Mouse (Mus musculus): ENCODE results near the gene Ino80.
A peak's percentile ranks its signal among the peaks of the same experiment; 100 is the strongest.

The Ino80 gene

DNA sequence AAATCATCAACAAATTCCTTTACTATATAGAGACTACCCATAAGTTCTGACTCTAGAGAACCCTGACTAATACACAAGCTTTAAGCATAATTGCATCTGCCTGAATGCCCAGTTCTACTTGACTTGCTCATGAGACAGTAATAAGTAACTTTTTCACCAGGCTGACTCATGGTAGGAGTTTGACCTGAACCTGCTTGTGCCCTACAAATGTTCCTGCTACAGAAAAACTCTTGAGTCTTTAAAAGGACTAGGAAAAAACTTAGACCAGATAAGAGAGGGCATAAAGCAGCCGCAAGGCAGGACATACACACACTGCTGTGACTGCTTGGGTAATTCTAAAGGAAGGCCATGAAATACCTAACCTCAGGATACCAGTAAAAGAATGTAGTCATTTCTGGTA is 4.8 kb upstream of the Ino80 start:
- Histone ChIP-seq H3K27me3 (ENCODE audit: control insufficient read depth, insufficient read depth, low read length, poor library complexity, severe bottlenecking) (no peaks in the 10 kb centered on the region), H3K36me3 (ENCODE audit: control insufficient read depth, insufficient read depth, low read length, poor library complexity, severe bottlenecking) (no peaks in the 10 kb centered on the region)
- DNase-seq (ENCODE audit: low read depth, low spot score), result no peak

- H3K36me3 ChIP-seq (ENCODE audit: control insufficient read depth, insufficient read depth, low read length, poor library complexity, severe bottlenecking), result no peaks in the 10 kb centered on the region
- DNase-seq (ENCODE audit: low read depth, low spot score), result no peak
- no peaks in the 10 kb centered on the region for H3K27me3 ChIP-seq (ENCODE audit: control insufficient read depth, insufficient read depth, low read length, poor library complexity, severe bottlenecking)
Measured at GRCm38 (mm10) chr2:119478397-119478749, 886 bp upstream of the Ino80 start.

- no peaks in the 10 kb centered on the region for H3K36me3 ChIP-seq (ENCODE audit: control insufficient read depth, insufficient read depth, low read length, poor library complexity, severe bottlenecking)
- peak; percentile 79 for DNase-seq (ENCODE audit: low read depth, low spot score)
- H3K27me3 ChIP-seq (ENCODE audit: control insufficient read depth, insufficient read depth, low read length, poor library complexity, severe bottlenecking), result no peaks in the 10 kb centered on the region
Measured at GRCm38 (mm10) chr2:119476621-119477391, 681 bp downstream of the Ino80 start.

DNA sequence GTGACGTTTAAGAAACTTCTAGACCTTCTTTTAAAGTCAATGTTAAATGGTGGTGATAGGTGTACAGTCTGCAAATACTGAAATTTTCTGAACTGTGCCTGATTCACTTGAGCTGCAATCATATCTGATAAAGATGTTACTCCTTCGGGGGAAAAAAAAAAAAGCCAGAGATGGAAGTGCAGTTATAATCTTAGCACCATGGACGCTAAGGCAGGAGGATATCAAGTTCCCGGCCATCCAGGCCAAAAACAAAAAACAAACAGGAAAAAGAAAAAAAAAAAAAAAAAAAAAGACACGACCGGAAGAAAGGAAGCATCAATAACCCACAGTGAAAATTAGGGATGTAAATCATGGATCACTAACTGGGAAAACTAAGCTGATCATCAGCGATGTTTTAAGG is 1.3 kb downstream of the Ino80 start:
- Histone ChIP-seq H3K36me3 (ENCODE audit: control insufficient read depth, insufficient read depth, low read length, poor library complexity, severe bottlenecking) (no peaks in the 10 kb centered on the region), H3K27me3 (ENCODE audit: control insufficient read depth, insufficient read depth, low read length, poor library complexity, severe bottlenecking) (no peaks in the 10 kb centered on the region)
- DNase-seq (ENCODE audit: low read depth, low spot score), result no peak

GRCm38 (mm10) chr2:119463945-119464344 is 13.5 kb downstream of the Ino80 start:
- H3K27me3 ChIP-seq (ENCODE audit: control insufficient read depth, insufficient read depth, low read length, poor library complexity, severe bottlenecking), result no peaks in the 10 kb centered on the region
- no peaks in the 10 kb centered on the region for H3K36me3 ChIP-seq (ENCODE audit: control insufficient read depth, insufficient read depth, low read length, poor library complexity, severe bottlenecking)
- no peak for DNase-seq (ENCODE audit: low read depth, low spot score)

DNA sequence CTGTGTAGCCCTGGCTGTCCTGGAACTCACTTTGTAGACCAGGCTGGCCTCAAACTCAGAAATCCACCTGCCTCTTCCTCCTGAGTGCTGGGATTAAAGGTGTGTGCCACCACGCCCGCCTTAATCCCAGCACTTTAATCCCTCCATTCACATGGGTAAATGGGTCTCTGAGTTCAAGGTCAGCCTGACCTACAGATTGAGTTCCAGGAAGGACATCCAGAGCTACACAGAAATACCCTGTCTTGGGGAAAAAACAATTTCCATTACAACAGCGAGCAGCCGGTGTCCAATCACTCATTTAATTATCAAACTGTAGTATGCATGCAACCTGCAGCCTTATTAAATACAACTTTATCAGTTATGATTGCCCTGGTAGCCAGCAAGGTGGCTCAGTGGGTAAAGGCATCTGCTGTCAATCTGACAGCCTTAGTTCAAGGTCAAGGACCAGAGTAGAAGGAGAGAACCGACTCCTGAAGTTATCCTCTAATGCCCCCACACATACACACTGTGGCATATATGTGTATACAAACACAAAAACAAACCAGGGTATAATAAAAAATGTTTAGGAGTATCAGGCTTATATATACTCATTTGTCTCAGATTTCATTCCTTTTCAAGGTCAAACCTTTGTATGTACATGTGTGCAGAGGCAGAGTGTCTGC is 14.2 kb downstream of the Ino80 start:
- no peak for DNase-seq (ENCODE audit: low read depth, low spot score)
- H3K36me3 ChIP-seq (ENCODE audit: control insufficient read depth, insufficient read depth, low read length, poor library complexity, severe bottlenecking), result no peaks in the 10 kb centered on the region
- no peaks in the 10 kb centered on the region for H3K27me3 ChIP-seq (ENCODE audit: control insufficient read depth, insufficient read depth, low read length, poor library complexity, severe bottlenecking)

DNA sequence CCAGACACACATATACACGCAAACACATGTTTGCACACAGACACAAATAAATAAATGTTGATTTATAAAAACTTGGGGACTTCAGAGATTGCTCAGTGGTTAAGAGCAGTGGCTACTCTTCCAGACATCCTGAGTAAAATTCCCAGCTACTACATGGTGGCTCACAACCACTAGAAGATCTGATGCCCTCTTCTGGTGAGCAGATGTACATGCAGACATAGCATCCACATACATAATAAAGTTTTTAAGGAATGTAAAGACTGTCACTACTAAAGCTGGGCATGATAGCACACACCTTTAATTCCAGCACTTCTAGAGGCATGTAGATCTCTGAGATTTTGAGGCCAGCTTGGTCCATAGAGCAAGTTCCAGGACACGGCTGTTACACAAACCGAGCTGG is 16.5 kb downstream of the Ino80 start:
- Histone ChIP-seq H3K36me3 (ENCODE audit: control insufficient read depth, insufficient read depth, low read length, poor library complexity, severe bottlenecking) (peaks cover 5% of the 10 kb centered on the region; the same call in 1 of the 2 replicates), H3K27me3 (ENCODE audit: control insufficient read depth, insufficient read depth, low read length, poor library complexity, severe bottlenecking) (no peaks in the 10 kb centered on the region)
- no peak for DNase-seq (ENCODE audit: low read depth, low spot score)

DNA sequence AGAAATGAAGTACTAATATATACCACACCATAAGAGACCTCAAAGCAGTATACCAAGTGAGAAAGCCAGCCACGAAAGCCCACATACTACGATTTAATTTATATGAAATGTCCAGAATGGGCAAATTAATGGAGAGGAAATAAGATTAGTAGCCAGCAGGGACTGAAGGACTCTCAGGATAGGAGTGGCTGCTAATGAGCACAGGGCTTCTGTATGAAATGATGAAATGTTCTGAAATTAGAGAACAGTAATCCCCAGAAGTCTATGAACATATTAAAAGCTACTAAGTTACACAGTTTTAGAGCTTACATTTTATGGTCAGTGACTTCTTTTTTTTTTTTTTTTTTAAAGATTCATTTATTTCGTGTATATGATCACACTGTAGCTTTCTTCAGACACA is 22.9 kb downstream of the Ino80 start:
- DNase-seq (ENCODE audit: low read depth, low spot score), result no peak
- no peaks in the 10 kb centered on the region for H3K27me3 ChIP-seq (ENCODE audit: control insufficient read depth, insufficient read depth, low read length, poor library complexity, severe bottlenecking)
- H3K36me3 ChIP-seq (ENCODE audit: control insufficient read depth, insufficient read depth, low read length, poor library complexity, severe bottlenecking), result peaks cover 9% of the 10 kb centered on the region

DNA sequence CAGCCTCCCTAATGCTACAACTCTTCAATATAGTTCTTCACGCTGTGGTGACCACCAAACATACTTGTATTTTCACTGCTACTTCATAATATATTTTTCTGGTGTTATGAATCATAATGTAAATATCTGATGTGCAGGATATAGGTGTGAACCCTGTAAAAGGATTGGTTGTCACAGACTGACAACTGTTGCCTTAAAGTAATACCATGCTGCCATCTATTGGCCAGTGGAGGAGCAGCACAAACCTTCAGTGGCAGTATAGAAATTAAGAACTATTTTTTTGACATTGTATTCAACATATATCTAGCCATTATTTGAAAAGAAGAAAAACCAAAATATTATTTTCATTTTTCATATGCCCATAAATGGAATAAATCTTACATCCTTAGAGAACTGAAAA is 40.5 kb downstream of the Ino80 start:
- Histone ChIP-seq H3K36me3 (ENCODE audit: control insufficient read depth, insufficient read depth, low read length, poor library complexity, severe bottlenecking) (peaks cover 10% of the 10 kb centered on the region; the same call in 1 of the 2 replicates), H3K27me3 (ENCODE audit: control insufficient read depth, insufficient read depth, low read length, poor library complexity, severe bottlenecking) (no peaks in the 10 kb centered on the region)
- DNase-seq (ENCODE audit: low read depth, low spot score), result peak; percentile 83

- Histone ChIP-seq H3K36me3 (ENCODE audit: control insufficient read depth, insufficient read depth, low read length, poor library complexity, severe bottlenecking) (peaks cover 10% of the 10 kb centered on the region; the same call in 1 of the 2 replicates), H3K27me3 (ENCODE audit: control insufficient read depth, insufficient read depth, low read length, poor library complexity, severe bottlenecking) (no peaks in the 10 kb centered on the region)
- no peak for DNase-seq (ENCODE audit: low read depth, low spot score)
Measured at GRCm38 (mm10) chr2:119436467-119436866, 41.0 kb downstream of the Ino80 start.

- Histone ChIP-seq H3K36me3 (ENCODE audit: control insufficient read depth, insufficient read depth, low read length, poor library complexity, severe bottlenecking) (peaks cover 22% of the 10 kb centered on the region), H3K27me3 (ENCODE audit: control insufficient read depth, insufficient read depth, low read length, poor library complexity, severe bottlenecking) (no peaks in the 10 kb centered on the region)
- DNase-seq (ENCODE audit: low read depth, low spot score), result peak; percentile 67
Measured at GRCm38 (mm10) chr2:119413819-119414218, 63.7 kb downstream of the Ino80 start.

- no peaks in the 10 kb centered on the region for H3K27me3 ChIP-seq (ENCODE audit: control insufficient read depth, insufficient read depth, low read length, poor library complexity, severe bottlenecking)
- no peak for DNase-seq (ENCODE audit: low read depth, low spot score)
- peaks cover 19% of the 10 kb centered on the region for H3K36me3 ChIP-seq (ENCODE audit: control insufficient read depth, insufficient read depth, low read length, poor library complexity, severe bottlenecking)
Measured at GRCm38 (mm10) chr2:119411674-119412073, 65.8 kb downstream of the Ino80 start.

GRCm38 (mm10) chr2:119411016-119411415 is 66.5 kb downstream of the Ino80 start:
- no peak for DNase-seq (ENCODE audit: low read depth, low spot score)
- Histone ChIP-seq H3K36me3 (ENCODE audit: control insufficient read depth, insufficient read depth, low read length, poor library complexity, severe bottlenecking) (peaks cover 24% of the 10 kb centered on the region), H3K27me3 (ENCODE audit: control insufficient read depth, insufficient read depth, low read length, poor library complexity, severe bottlenecking) (no peaks in the 10 kb centered on the region)

DNA sequence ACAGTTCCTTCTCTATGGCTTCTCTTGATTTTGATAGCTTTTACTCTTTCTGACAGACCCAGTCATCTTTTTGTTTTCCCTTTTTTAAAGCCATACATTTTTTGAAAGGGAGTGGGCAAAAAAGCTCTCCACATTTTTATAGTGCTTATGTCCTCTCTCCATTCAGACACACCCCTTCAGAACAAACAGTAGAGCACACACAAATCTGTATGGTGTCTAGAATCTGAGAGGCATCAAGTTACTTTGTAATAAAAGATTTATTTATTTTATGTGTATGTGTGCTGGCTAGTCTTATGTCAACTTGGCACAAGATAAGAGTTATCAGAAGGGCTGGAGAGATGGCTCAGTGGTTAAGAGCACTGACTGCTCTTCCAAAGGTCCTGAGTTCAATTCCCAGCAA is 68.8 kb downstream of the Ino80 start:
- no peak for DNase-seq (ENCODE audit: low read depth, low spot score)

DNA sequence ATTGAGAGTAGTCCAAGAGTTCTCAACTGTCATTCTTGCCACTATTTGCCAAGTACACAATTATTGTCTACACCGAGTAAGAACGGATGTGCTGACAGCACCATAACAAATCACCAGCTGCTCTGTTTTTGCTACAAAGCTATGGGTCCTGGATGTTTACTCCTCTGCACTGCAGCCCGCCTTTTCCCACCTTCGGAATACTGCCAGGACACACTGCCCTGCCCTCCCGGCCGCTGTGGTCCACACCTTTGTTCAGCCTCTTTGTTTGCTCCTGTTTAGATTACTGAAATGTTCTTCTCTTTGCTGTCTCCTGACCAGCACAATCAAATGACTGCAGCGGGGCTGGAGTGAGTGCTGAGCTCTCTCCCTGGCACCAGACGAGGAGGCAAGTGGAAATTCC is 69.2 kb downstream of the Ino80 start:
- H3K36me3 ChIP-seq (ENCODE audit: control insufficient read depth, insufficient read depth, low read length, poor library complexity, severe bottlenecking), result peaks cover 34% of the 10 kb centered on the region
- DNase-seq (ENCODE audit: low read depth, low spot score), result no peak
- no peaks in the 10 kb centered on the region for H3K27me3 ChIP-seq (ENCODE audit: control insufficient read depth, insufficient read depth, low read length, poor library complexity, severe bottlenecking)

More for the DNA sequence above, 68.8 kb downstream of the Ino80 start:
- no peaks in the 10 kb centered on the region for H3K27me3 ChIP-seq (ENCODE audit: control insufficient read depth, insufficient read depth, low read length, poor library complexity, severe bottlenecking)
- H3K36me3 ChIP-seq (ENCODE audit: control insufficient read depth, insufficient read depth, low read length, poor library complexity, severe bottlenecking), result peaks cover 31% of the 10 kb centered on the region

Data from splenic B cell, adult 2 months (primary cell).